ENCODE assay signal across 8 mouse cellular contexts in genomic region chr1:184727401-184728265, GRCm38 (mm10). TPM values are rescaled to one million over a fixed set of nuclear protein-coding genes. Genes with fewer than 3 reads are reported as not detected.
DNase-seq lines count a peak whose midpoint lies in the region; ATAC-seq lines count a peak whose summit lies in the region.

No protein-coding gene starts in this region.

- 4% methylated on average over 49 of the region's 49 CpGs for WGBS in intestine, embryonic 14.5 days
- WGBS in midbrain, embryonic 13.5 days = 2% methylated on average over 49 of the region's 49 CpGs

- peaks cover 50% of the 10 kb centered on the region for H3K27me3 ChIP-seq in intestine, embryonic 14.5 days (replicated peaks; ENCODE audit: control insufficient read depth, insufficient read depth, low read length)
- peaks cover 98% of the 10 kb centered on the region for H3K27me3 ChIP-seq in midbrain, embryonic 13.5 days

- ATAC-seq in intestine, embryonic 14.5 days (replicated peaks; ENCODE audit: low FRiP score, low TSS enrichment, low read depth) = no peak
- ATAC-seq in midbrain, embryonic 13.5 days = peak; percentile 56; the same call in 1 of the 2 replicates
- ATAC-seq in monocyte, adult 5-6 weeks (replicated peaks; ENCODE audit: insufficient number of reproducible peaks, low FRiP score, low TSS enrichment, poor library complexity, severe bottlenecking) = no peak

- H3K27ac ChIP-seq in intestine, embryonic 14.5 days (ENCODE audit: low read depth) = peak overlapping the region; percentile 100
- H3K27ac ChIP-seq in midbrain, embryonic 13.5 days = no peak overlapping the region

- peak; percentile 36 to 42 for DNase-seq in cerebellum, postnatal 25 days
- DNase-seq in cerebellum, adult 11-12 months = no peak
- DNase-seq in right cerebral cortex, postnatal 25 days = peak; percentile 42
- no peak for DNase-seq in right cerebral cortex, adult 2 months (ENCODE audit: low spot score in 2 of 2)
- peak; percentile 87 for DNase-seq in intestine, embryonic 14.5 days (ENCODE audit: low spot score)
- no peak for DNase-seq in Muller cell, postnatal 12 days (ENCODE audit: inconsistent ontology term)

- H3K9ac ChIP-seq in intestine, embryonic 14.5 days (ENCODE audit: low read length) = peak overlapping the region; percentile 99
- H3K9ac ChIP-seq in midbrain, embryonic 13.5 days (replicated peaks) = peak overlapping the region; percentile 57

- H3K4me1 ChIP-seq in intestine, embryonic 14.5 days (replicated peaks; ENCODE audit: control insufficient read depth, insufficient read depth, low read length) = peaks cover 30% of the 10 kb centered on the region
- peaks cover 23% of the 10 kb centered on the region for H3K4me1 ChIP-seq in midbrain, embryonic 13.5 days (replicated peaks)

- H3K4me2 ChIP-seq in intestine, embryonic 14.5 days (ENCODE audit: low read length) = peak overlapping the region; percentile 73
- peak overlapping the region; percentile 69 for H3K4me2 ChIP-seq in midbrain, embryonic 13.5 days (replicated peaks)

- H3K4me3 ChIP-seq in intestine, embryonic 14.5 days (ENCODE audit: low read depth, low read length) = peak overlapping the region; percentile 88
- peak overlapping the region; percentile 45 for H3K4me3 ChIP-seq in midbrain, embryonic 13.5 days (replicated peaks)

- peaks cover 34% of the 10 kb centered on the region for H3K36me3 ChIP-seq in intestine, embryonic 14.5 days (ENCODE audit: control insufficient read depth, insufficient read depth, low read length)
- no peaks in the 10 kb centered on the region for H3K36me3 ChIP-seq in midbrain, embryonic 13.5 days

- H3K9me3 ChIP-seq in intestine, embryonic 14.5 days (ENCODE audit: control insufficient read depth, low read length) = no peaks in the 10 kb centered on the region
- H3K9me3 ChIP-seq in midbrain, embryonic 13.5 days = no peaks in the 10 kb centered on the region

RNA-seq across cellular contexts. Expression of gene Hlx, which starts 4.8 kb away (rescaled TPM):
- polyA plus RNA-seq in intestine, embryonic 14.5 days (2014; fragmentation: Nextera tagmentation; extraction: Ambion mirVana) = 49.3 and 53.4 TPM in 2 replicates
- polyA plus RNA-seq in midbrain, embryonic 13.5 days (2015; fragmentation: Nextera tagmentation; extraction: Ambion mirVana) = 1.1 and 1.4 TPM in 2 replicates
- total RNA-seq in monocyte, adult 5-6 weeks (2017) = 5.3 to 9.2 TPM (median 5.4 TPM) in 3 replicates

Comparison
In these comparisons a context has a peak if more than half of its experiments do, and no peak if none do; other contexts are left out.
1. DNase-seq: peak in cerebellum, postnatal 25 days (2 of 2), right cerebral cortex, postnatal 25 days (single experiment) and intestine, embryonic 14.5 days (single experiment); none in cerebellum, adult 11-12 months (single experiment), right cerebral cortex, adult 2 months (0 of 2) and Muller cell, postnatal 12 days (single experiment).
2. RNA of gene Hlx, which starts 4.8 kb away (polyA plus RNA-seq): 49.3 to 53.4 TPM in intestine, embryonic 14.5 days; 1.1 to 1.4 TPM in midbrain, embryonic 13.5 days; every median in the first group is over 10 times any median in the second.